Mouse (Mus musculus): Measurements from ENCODE around the gene Gm21973. TPM values are rescaled to one million over a fixed set of nuclear protein-coding genes. Genes with fewer than 3 reads are reported as not detected.
A peak's percentile ranks its signal among the peaks of the same experiment; 100 is the strongest.

Gm21973 gene
- polyA plus RNA-seq, 1 experiment from 2014 or later, result not detected

DNA sequence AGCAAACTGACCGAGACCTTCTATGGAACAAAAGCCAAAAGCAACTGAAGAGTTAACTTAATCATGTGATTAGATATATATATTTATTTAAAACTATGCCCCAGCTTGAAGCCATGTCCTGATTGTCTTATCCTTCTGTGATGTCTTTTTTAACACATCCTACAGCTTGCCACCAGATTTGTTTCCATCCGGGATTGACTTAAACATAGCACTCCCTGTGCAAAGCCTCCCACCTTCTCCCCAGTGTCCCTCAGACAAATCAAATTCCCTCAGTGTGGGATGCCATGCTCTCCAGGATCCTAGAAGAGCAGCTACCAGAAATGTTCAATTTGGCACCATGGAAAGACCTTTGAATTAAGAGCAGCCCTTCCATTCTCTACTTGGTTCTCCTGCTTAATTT, 85.7 kb downstream of the Gm21973 start:
- H3K4me1 ChIP-seq, result no peaks in the 10 kb centered on the region
- no peaks in the 10 kb centered on the region for H3K36me3 ChIP-seq
- H3K4me3 ChIP-seq, result no peak overlapping the region
- WGBS, result 82% methylated on average over 2 of the region's 2 CpGs
- H3K9me3 ChIP-seq, result no peaks in the 10 kb centered on the region
- no peak overlapping the region for H3K27ac ChIP-seq (replicated peaks)
- no peak overlapping the region for H3K4me2 ChIP-seq (replicated peaks)
- no peak overlapping the region for H3K9ac ChIP-seq (replicated peaks)
- no peak for ATAC-seq (ENCODE audit: low FRiP score, low read depth)
- H3K27me3 ChIP-seq, result no peaks in the 10 kb centered on the region

DNA sequence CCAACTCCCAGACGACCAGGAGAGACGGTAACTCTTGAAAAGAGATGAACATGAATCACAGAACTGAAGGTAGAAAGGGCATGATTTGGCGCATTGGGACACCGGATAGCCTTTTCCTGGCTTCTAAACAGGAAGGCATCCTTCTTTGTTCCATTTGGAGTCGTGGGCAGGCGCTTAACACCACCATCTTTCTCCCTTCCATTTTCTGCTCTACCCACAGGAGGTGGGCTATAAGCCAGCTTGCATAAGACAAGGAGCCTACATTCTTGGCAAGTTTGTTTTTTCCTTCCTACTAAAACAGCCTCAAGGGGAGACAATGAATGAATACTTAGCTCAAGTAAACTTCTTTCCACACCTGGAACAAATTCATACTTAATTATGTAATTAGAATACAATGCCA, 88.5 kb downstream of the Gm21973 start:
- H3K4me1 ChIP-seq, result no peaks in the 10 kb centered on the region
- no peaks in the 10 kb centered on the region for H3K36me3 ChIP-seq
- WGBS, result 89% methylated on average over 6 of the region's 6 CpGs
- no peaks in the 10 kb centered on the region for H3K27me3 ChIP-seq
- no peak overlapping the region for H3K4me2 ChIP-seq (replicated peaks)
- no peaks in the 10 kb centered on the region for H3K9me3 ChIP-seq
- H3K27ac ChIP-seq (replicated peaks), result no peak overlapping the region
- no peak overlapping the region for H3K4me3 ChIP-seq
- no peak for ATAC-seq (ENCODE audit: low FRiP score, low read depth)
- H3K9ac ChIP-seq (replicated peaks), result no peak overlapping the region

DNA sequence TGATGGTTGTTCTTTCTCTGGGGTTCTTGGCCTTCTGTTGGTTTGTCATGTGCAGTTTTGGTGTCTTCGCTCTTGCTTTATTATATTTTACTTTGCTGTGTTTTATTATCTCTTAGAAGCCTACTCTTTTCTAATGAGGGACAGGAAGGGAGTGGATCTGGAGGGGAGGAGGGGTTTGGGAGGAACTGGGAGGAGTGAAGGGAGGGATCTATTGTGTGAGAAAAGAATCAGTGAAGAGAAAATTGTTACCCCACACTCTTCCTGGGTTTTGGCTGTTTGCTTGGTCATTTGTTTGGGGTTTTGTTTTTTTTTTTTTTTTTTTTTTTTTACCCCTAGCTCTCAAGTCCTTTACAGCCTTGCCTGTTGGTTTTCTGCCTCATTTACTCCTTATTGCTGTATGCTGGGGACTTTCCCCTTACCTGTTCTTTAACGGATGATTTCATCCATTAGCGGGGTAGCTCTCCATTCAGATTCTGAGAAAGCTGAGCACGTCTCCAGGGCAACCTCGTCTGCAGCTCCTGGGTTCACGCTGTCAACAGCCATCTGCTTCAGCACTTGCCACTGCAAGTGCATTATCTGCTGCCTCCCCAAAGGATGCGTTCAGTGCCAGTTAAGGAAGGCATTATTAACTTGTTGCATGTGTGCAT, 96.1 kb downstream of the Gm21973 start:
- Histone ChIP-seq H3K9ac (replicated peaks) (no peak overlapping the region), H3K36me3 (no peaks in the 10 kb centered on the region), H3K27ac (replicated peaks) (no peak overlapping the region), H3K4me3 (no peak overlapping the region), H3K27me3 (no peaks in the 10 kb centered on the region), H3K4me2 (replicated peaks) (no peak overlapping the region), H3K4me1 (peaks cover 12% of the 10 kb centered on the region), H3K9me3 (no peaks in the 10 kb centered on the region)
- 16% methylated on average over 7 of the region's 7 CpGs for WGBS
- ATAC-seq (ENCODE audit: low FRiP score, low read depth), result peak; percentile 81

DNA sequence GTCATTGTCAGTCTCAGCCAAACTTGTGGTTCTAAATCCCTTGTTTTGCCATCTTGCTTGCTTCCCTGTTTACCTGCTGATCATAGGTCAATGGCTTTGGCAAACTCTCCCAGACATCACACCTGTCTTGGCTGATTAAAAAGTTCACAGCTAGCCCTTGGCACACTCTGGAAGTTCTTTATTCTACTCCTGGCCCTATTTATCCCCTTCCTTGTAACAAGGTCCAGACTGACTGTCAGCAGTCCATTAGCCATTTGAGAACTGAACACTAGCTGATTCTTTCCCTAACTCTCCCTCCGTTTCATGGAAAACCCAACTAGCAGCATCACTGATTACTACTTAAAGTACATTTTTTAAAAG, 96.6 kb downstream of the Gm21973 start:
- no peak overlapping the region for H3K9ac ChIP-seq (replicated peaks)
- 36% methylated on average over 1 of the region's 1 CpGs for WGBS
- H3K36me3 ChIP-seq, result no peaks in the 10 kb centered on the region
- 0 out of 2 replicates have a peak, but pooled peaks have one; percentile 29 for ATAC-seq (ENCODE audit: low FRiP score, low read depth)
- no peaks in the 10 kb centered on the region for H3K27me3 ChIP-seq
- H3K27ac ChIP-seq (replicated peaks), result no peak overlapping the region
- H3K9me3 ChIP-seq, result no peaks in the 10 kb centered on the region
- no peak overlapping the region for H3K4me2 ChIP-seq (replicated peaks)
- H3K4me3 ChIP-seq, result no peak overlapping the region
- H3K4me1 ChIP-seq, result peaks cover 12% of the 10 kb centered on the region

Other genes starting within 250 kb of the Gm21973 start
- gene Prlr, start 148.1 kb upstream of the Gm21973 start, polyA plus RNA-seq (2016; fragmentation: Nextera tagmentation; extraction: Ambion mirVana), result 0.03 and 0.11 TPM in 2 replicates
- gene Agxt2, start 33.2 kb downstream of the Gm21973 start, polyA plus RNA-seq (2016; fragmentation: Nextera tagmentation; extraction: Ambion mirVana), result not detected in 2 replicates
- gene Dnajc21, start 145.1 kb downstream of the Gm21973 start, polyA plus RNA-seq (2016; fragmentation: Nextera tagmentation; extraction: Ambion mirVana), result 16.3 and 18.6 TPM in 2 replicates
- gene Brix1, start 160.6 kb downstream of the Gm21973 start, polyA plus RNA-seq (2016; fragmentation: Nextera tagmentation; extraction: Ambion mirVana), result 101 and 119 TPM in 2 replicates
- 41.3 and 42.4 TPM in 2 replicates for gene Rad1, start 160.6 kb downstream of the Gm21973 start, polyA plus RNA-seq (2016; fragmentation: Nextera tagmentation; extraction: Ambion mirVana)
- gene Ttc23l, start 233.3 kb downstream of the Gm21973 start, polyA plus RNA-seq (2016; fragmentation: Nextera tagmentation; extraction: Ambion mirVana), result not detected in 2 replicates

Data from midbrain, embryonic 12.5 days (tissue).